Mouse (Mus musculus) testis, postnatal 10 days (tissue): ENCODE results near the gene Tgfb1.

Source experiments
- DNase-seq: peaks from one replicate; pipeline ENCODE4 v3.0.0; 2021; ENCODE audit warnings: low spot score

The Tgfb1 gene

GRCm38 (mm10) chr7:25705801-25706251 is 19.0 kb downstream of the Tgfb1 start:
- DNase-seq = no peak

- DNase-seq = no peak
Measured at GRCm38 (mm10) chr7:25706578-25707170, 19.9 kb downstream of the Tgfb1 start.

GRCm38 (mm10) chr7:25707581-25708292 is 20.9 kb downstream of the Tgfb1 start:
- DNase-seq = peak; percentile 60

GRCm38 (mm10) chr7:25709961-25710360 is 23.2 kb downstream of the Tgfb1 start:
- DNase-seq = peak; percentile 58

GRCm38 (mm10) chr7:25710519-25711130 is 23.8 kb downstream of the Tgfb1 start:
- no peak for DNase-seq

- no peak for DNase-seq
Measured at GRCm38 (mm10) chr7:25711165-25711564, 24.4 kb downstream of the Tgfb1 start.

- no peak for DNase-seq
Measured at GRCm38 (mm10) chr7:25711731-25712197, 25.0 kb downstream of the Tgfb1 start.

DNA sequence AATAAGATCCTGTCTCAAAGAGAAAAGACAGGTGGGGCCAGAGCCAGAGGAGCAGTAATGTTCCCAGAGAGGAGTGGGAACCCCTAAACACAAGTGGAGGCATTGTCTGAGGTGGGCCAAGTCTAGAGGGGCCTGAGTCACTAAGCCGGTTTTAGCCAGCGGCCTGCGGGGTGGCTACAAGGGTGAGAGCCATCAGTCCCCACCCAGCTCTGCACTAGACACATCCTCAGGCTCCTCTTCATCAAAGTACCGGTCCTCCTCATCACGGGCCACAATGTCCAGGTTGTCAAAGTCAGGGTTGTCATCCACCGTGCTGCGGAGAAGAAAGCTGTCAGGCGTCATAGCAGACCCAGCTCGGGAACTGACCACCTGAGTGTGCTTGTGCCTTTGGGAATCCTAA is 26.0 kb downstream of the Tgfb1 start:
- DNase-seq = no peak

DNA sequence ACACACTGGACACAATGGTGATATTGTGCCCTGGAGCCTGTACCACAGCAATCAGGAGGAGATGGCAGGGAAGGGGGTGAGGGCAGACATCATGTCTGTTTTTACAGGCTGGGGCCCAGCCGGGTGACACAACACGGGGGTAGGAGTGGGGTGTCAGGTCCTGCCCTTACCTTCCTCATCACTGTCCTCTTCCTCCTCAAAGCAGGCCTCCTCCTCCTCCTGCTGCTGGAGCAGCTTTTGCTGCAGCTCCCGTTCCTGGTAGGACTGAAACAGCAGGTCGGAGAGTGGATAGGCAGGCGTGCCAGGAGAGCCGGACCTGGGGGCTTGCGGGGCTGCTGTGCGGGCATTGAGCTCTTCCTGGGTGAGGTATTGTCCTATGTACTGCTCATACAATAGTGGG is 27.8 kb downstream of the Tgfb1 start:
- no peak for DNase-seq

- no peak for DNase-seq
Measured at GRCm38 (mm10) chr7:25715731-25716271, 29.0 kb downstream of the Tgfb1 start.

DNA sequence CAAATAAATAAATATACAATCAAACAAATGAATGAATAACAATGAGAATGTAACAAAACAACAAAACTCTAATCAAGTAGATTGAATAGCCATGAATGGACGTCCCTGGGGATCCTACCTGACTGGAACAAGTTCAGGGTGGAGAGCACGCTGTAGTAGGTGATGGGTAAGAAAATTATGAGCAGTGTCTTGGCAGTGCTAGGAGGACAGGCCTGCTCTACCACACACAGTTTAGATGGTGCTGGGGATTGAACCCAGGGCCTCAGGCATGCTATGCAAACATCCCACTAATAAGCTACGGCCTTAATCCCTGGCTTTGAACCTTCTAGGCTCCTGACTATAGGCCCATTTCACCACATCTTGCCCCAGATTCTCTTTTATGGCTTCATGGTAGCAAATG is 30.7 kb downstream of the Tgfb1 start:
- no peak for DNase-seq

DNA sequence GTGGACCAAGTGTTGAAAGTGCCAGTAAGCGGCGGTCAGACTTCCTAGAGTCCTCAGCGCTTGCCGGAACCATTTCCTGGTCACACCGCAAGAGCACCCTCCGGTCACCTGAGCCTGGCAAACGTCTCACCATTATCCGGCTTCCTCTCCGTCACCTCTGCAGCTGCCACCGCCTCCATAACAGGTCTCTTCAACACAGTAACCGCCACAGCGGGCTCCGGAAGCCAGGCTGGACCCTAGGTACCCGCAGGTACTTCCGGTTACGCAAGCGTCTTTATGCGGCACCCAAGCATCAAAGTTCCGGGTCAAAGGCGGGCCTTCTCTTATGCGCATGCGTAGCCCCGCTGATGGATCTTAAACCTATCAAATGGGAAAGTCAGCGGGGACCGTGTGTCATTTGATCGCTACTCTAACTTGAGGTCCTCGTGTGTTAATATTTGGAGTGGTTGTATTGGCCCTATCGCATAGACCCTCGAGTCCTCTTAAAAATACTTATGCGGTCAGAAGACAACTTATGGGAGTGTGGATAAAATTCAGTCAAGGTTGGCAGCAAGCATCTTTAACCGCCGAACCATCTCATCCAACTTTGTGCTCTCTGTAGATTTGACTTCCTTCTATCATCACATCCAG is 32.1 kb downstream of the Tgfb1 start, which contains the start of gene Ccdc97:
TSS of gene Ccdc97 (minus strand) at position 301 of the 630 bp plus-strand sequence.
- peak; percentile 90 for DNase-seq

GRCm38 (mm10) chr7:25719761-25720610 is 33.2 kb downstream of the Tgfb1 start:
- DNase-seq = peak; percentile 91

DNA sequence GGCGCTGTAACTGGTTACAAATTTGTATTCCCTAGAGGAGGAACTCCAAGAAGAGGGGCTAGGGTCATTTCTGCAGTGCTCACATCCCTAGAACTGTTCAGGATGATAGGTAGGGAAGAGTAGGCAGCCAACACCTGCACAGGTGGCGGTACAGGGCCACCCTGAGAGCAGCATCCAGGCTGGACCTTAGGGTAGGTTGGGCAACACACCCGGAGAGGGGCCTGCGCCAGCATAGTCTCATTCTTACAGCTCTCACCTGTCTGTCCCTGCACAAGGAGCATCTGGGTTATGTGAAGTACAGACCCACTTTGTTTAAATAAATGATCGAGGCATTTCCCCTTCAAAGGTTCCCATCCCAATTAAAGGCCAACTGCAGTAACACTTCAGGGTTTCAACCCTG is 34.0 kb downstream of the Tgfb1 start:
- peak; percentile 38 for DNase-seq

DNA sequence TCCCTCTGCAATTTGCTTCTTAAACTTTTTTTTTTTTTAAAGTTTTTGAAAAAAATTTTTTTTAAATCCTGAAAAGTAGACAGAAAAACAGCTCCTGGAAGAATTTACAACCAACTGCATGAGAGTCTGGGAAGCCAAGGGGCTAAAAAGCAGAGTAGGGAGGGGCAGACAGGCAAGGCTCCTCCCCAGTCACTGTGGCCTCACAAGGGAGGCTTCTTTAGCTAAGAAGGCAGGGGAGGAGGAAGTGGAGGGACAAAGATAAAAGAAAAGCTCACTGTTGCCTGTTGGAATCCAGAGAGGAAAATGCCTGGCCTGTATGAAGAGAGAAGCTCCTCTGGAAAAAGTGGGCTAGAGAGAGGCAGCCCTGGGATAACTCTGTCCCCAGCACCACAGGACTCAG is 35.0 kb downstream of the Tgfb1 start:
- DNase-seq = peak; percentile 42

GRCm38 (mm10) chr7:25725886-25726285 is 39.1 kb downstream of the Tgfb1 start:
- no peak for DNase-seq

DNA sequence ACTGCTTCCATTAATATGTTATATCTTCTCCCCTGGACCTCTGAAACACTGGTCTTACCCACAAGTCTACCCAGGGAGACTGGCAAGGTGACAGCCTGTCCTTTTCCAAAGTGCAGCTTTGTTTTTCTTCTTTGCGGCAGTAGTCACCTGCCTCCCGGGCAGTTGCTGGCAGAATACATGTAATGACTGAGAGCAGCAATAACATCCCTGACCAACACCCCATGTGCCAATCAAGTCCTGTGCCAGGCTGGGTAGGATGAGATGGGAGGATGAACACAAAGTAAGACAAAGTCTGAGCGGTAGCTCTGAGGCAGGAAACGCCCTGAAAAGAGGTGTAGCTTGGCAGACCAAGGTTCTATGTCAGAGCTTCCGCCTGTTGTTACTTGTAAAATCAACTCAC is 41.0 kb downstream of the Tgfb1 start:
- DNase-seq = no peak

DNA sequence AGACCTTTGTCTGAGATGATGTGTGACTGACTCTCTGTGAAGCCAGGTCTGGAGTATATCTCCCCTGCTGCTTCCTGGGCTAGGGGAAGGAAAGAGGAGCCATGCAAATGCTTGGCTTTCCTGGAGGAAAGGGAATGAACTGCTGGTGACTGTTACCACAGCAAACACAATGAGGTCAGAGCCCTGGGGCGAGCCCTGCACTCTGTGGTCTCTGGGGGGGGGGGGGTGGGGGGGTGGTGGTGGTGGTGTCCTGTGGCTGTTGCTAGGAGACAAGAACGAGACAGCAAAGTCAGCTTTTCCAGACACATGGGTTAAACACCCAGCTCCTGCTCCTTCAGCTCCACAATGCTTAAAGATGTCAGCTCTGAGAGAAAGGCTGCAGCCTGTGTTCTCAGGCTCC is 42.6 kb downstream of the Tgfb1 start:
- DNase-seq = no peak

- no peak for DNase-seq
Measured at GRCm38 (mm10) chr7:25729862-25730261, 43.1 kb downstream of the Tgfb1 start.

- no peak for DNase-seq
Measured at GRCm38 (mm10) chr7:25731294-25732055, 44.7 kb downstream of the Tgfb1 start.

- DNase-seq = no peak
Measured at GRCm38 (mm10) chr7:25734991-25735390, 48.2 kb downstream of the Tgfb1 start.
